Mouse (Mus musculus) lung, postnatal 0 days (tissue): ENCODE measurements at regions not wholly inside any gene's neighbourhood (a gene's known extent, or its start where the extent isn't known, plus 50 kb on each side); places are given as distances from the start of the nearest gene placed in this dataset.

Source experiments
- CTCF ChIP-seq: IDR thresholded peaks from 2 replicates; pipeline ENCODE4 v1.5.1; 2016; ENCODE audit warnings: antibody characterized with exemption, mild to moderate bottlenecking
- EP300 ChIP-seq: IDR thresholded peaks from 2 replicates; pipeline ENCODE4 v1.6.1; 2016; ENCODE audit warnings: antibody characterized with exemption, mild to moderate bottlenecking, control low read depth

- TF ChIP-seq EP300, result no peak
- no peak for TF ChIP-seq CTCF
These were observed 83.2 kb upstream of the Slc34a2 start for GRCm38 (mm10) chr5:52954713-52955112.
